In the genomic region with DNA sequence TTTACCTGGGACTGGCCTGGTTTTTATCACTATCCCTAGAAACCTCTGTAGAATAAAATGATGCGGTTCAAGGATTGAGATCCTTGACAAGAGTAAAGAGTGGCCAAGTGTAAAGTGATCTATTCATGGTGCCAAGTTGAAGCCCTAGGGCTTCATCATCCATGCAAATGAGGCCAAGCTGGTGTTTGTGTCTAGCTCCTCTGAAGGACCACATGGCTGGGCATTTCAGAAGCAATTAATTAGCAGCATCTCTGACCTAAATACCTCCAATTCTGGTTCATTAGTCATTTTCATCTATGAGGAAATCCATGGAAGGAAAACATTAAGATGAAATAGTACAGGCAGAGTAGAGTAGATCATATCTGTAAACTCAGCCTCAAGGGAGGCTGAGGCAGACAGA, we compare ENCODE assay signal across 18 mouse cellular contexts.
"Had no signal": no experiment of that assay in that cellular context is flagged by ENCODE, and none has a peak within 500 bp of the region (broad histone marks: within the 10 kb centered on the region; RNA-seq: fewer than 3 reads in every experiment).

No protein-coding gene starts in this region.

- DNase-seq: kidney, postnatal 10 days; kidney, postnatal 36 days; left cerebral cortex, postnatal 4 days; liver, postnatal 0 days; lung, embryonic 14.5 days; thymus, adult 18-20 months; thymus, postnatal 36 days had no signal

- H3K4me1 ChIP-seq: kidney, embryonic 15.5 days; limb, embryonic 12.5 days; limb, embryonic 15.5 days; midbrain, embryonic 12.5 days; midbrain, embryonic 15.5 days; neural tube, embryonic 12.5 days; neural tube, embryonic 15.5 days had no signal

- H3K27ac ChIP-seq: kidney, embryonic 15.5 days; limb, embryonic 12.5 days; limb, embryonic 15.5 days; liver, embryonic 14.5 days; macrophage; midbrain, embryonic 12.5 days; midbrain, embryonic 15.5 days; neural tube, embryonic 12.5 days; neural tube, embryonic 15.5 days had no signal

- ATAC-seq: liver, postnatal 0 days; lung, postnatal 0 days; midbrain, embryonic 15.5 days had no signal

- H3K4me3 ChIP-seq: kidney, embryonic 15.5 days; limb, embryonic 12.5 days; limb, embryonic 15.5 days; midbrain, embryonic 12.5 days; midbrain, embryonic 15.5 days; neural tube, embryonic 12.5 days; neural tube, embryonic 15.5 days had no signal

- H3K36me3 ChIP-seq: kidney, embryonic 15.5 days; limb, embryonic 12.5 days; limb, embryonic 15.5 days; midbrain, embryonic 12.5 days; midbrain, embryonic 15.5 days; neural tube, embryonic 12.5 days; neural tube, embryonic 15.5 days had no signal

- H3K4me2 ChIP-seq: kidney, embryonic 15.5 days; limb, embryonic 12.5 days; limb, embryonic 15.5 days; liver, embryonic 11.5 days; lung, embryonic 14.5 days; midbrain, embryonic 12.5 days; midbrain, embryonic 15.5 days; neural tube, embryonic 12.5 days; neural tube, embryonic 15.5 days had no signal

- H3K9ac ChIP-seq: kidney, embryonic 15.5 days; limb, embryonic 12.5 days; limb, embryonic 15.5 days; liver, embryonic 14.5 days; liver, postnatal 0 days; lung, embryonic 14.5 days; midbrain, embryonic 12.5 days; midbrain, embryonic 15.5 days; neural tube, embryonic 12.5 days; neural tube, embryonic 15.5 days had no signal

- H3K9me3 ChIP-seq: kidney, embryonic 15.5 days; limb, embryonic 12.5 days; limb, embryonic 15.5 days; midbrain, embryonic 12.5 days; midbrain, embryonic 15.5 days; neural tube, embryonic 12.5 days; neural tube, embryonic 15.5 days had no signal

- H3K27me3 ChIP-seq: kidney, embryonic 15.5 days; limb, embryonic 12.5 days; limb, embryonic 15.5 days; midbrain, embryonic 12.5 days; midbrain, embryonic 15.5 days; neural tube, embryonic 12.5 days; neural tube, embryonic 15.5 days had no signal
